Mouse (Mus musculus) bone marrow macrophage, adult 2 months (primary cell): ENCODE measurements around the gene Mgst3.

Experiments
- CTCF ChIP-seq: IDR thresholded peaks from 2 replicates; pipeline ENCODE4 v1.5.1; 2012; ENCODE audit warnings: low read depth, mild to moderate bottlenecking, low read length, moderate library complexity
- POLR2A ChIP-seq: IDR thresholded peaks from 2 replicates; pipeline ENCODE4 v1.6.1; 2012; ENCODE audit warnings: mild to moderate bottlenecking, low read depth, low read length, borderline replicate concordance

GRCm38 (mm10) chr1:167386466-167386865 is 7.2 kb downstream of the Mgst3 start:
- TF ChIP-seq CTCF (no peak), POLR2A (no peak)
